Mouse (Mus musculus) E14TG2a.4 (cell line): ENCODE data around the gene Zfr.

Source experiments
- CTCF ChIP-seq: conservative IDR thresholded peaks from 2 replicates; pipeline ENCODE4 v1.5.1; 2014; ENCODE audit warnings: low read length
- POU5F1 ChIP-seq: IDR thresholded peaks from 2 replicates; pipeline ENCODE4 v1.6.1; 2014; ENCODE audit warnings: low read length, borderline replicate concordance

GRCm38 (mm10) chr15:12221131-12221530, 103.5 kb downstream of the Zfr start:
- TF ChIP-seq CTCF (no peak), POU5F1 (no peak)
